Mouse (Mus musculus) neutrophil, adult 5-6 weeks (primary cell): Measurements from ENCODE around the gene Cldn24. TPM values are rescaled to one million over a fixed set of nuclear protein-coding genes. Genes with fewer than 3 reads are reported as not detected.

Source experiments
- ATAC-seq: fragments of 151-379, 151-347 bp; 2 replicates; pipeline ENCODE4 v1.8.0; 2017; ENCODE audit warnings: mild to moderate bottlenecking, moderate TSS enrichment; ENCODE audit not compliant: insufficient number of reproducible peaks, poor library complexity, low FRiP score, severe bottlenecking; ENCODE audit errors: extremely low read depth
- total RNA-seq: library from RNA; stranded (forward); fragments of 200-1000 nt; gene quantifications from 2 replicates; pipeline ENCODE4 v1.2.3, GENCODE M21; 2017

Gene Cldn24
- total RNA-seq, 1 experiment from 2014 or later, result not detected

DNA sequence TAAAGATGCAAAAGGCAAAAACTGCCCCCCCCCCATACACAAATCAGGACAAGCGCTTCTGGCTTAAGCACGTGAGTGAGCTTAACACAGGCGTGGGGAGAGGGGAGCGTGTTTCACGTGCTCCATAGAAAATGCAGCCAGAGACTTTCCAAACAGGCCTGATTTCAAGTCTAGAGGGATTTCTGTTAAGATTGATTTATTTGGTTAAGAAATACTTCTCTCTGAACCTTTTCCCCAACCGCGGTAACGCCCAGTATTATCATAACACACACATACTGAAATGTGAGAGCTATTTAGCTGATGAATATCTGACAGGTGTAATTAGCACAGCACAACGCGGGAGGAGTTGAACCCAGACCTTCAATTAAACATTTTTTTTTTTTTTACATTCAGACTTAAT, 1.8 kb downstream of the Cldn24 start:
- no peak for ATAC-seq

DNA sequence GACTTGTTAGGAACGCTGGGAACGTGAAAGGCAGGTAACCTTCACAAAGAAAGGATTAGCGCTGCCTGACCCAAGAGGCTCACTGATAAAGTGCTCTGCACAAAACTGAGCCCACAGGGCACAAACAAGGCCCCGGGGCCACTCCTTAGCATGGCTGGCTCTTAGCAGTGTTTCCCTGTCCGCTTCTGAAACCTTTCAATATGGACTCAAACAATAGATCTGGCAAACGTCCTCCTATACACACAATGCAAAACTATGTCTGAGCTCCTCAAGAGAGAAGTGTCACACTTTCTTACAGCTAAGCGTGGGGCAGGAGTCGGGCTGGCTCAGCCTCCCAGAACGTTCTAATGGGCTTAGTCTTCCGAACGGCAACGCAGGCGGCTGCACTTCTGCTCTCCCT, 2.2 kb downstream of the Cldn24 start, which contains the start of gene Cldn22:
Gene Cldn22 (plus strand): TSS at position 301 of the 400 bp plus-strand sequence.
- no peak for ATAC-seq

DNA sequence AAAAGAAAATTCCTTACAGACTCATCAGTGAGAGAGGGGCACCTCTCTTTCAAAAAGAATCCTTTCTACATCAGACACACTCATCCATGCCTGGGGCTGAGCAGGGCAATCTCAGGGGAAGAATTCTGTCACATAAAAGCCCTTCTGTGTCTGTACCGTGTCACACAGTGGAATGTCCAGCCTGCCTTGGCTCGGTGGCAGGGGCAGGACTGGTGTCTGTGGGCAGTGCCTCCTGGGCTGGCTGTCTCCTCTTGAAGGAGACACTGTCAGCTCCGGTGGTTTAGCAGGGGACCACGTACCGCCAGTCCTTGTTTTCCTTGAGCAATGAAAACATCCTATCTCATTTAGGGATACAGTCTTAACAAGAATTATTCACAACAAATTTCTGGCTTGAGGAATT, 3.7 kb downstream of the Cldn24 start:
- ATAC-seq, result no peak

DNA sequence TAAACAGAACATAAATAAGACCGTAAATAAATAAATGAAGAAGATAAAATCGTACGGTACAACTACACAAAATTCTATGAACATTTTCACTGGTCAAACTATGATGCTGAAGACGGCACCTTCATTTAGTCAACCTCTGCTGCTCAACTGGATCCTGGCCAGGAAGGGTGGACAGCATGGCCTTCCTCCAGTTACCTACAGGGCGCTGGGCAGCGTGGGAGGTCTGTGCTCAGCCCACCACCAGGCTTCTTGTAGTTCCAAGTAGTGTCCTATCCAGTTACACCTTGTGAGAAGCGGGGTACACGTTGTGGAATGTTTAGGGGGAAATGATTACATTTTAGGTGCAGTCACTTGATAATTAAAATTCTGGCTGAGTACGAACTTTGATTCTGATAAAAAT, 5.0 kb downstream of the Cldn24 start:
- no peak for ATAC-seq

DNA sequence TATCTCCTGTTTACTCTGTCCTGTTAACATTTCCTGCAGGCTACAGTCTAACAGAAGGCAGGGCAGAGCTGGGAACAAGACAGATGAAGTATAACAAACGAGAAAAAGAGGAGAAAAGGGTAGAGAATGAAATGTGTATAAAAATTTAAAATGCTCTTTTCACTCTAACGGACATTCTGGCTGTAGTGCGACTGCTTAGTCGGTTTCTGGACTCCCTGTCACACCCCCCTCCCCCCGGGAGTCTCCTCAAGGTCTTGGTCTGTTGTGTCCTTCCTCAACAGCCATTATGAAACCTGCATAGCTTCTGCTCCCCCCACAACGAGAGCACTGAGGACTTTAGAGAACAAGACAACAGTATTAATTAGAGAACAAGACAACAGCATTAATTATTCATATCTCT, 10.7 kb downstream of the Cldn24 start:
- ATAC-seq, result no peak

DNA sequence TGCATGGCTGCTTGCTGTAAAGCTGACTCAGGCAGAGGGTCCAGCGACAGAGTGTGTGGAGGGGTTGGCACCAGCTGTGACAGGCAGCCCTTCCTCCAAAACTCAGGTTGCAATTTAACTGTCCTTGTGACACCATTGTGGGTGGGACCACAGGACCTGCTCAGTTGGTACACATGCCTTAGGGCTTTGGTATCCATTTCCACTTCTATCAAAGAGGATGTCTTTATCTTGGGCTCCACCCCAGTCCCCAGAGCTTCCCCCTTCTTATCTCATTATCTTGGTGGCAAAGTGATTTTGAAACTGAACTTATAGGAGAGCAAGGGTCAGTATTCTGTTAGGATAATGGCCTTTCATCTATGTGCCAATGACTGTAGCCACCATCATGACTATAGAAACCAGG, 12.0 kb downstream of the Cldn24 start:
- no peak for ATAC-seq

DNA sequence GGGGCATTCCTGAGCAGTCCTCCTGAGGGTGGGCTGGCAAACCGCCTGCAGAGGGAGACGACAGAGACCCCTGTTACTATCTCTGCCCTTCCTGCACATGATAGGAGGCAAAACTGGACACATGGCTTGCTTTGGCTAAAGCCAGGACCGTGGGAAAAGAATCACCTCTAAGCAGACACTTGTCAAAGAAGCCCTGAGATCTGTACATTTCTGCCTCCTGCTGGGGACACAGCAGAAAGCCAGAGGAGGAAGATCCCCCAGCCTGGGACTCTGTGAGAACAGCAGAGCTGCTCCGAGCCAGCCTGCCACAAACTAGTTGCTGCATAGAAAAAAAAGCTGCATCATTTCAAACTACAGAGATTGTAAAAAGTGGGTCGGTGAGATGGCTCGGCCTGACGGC, 21.1 kb downstream of the Cldn24 start:
- ATAC-seq, result no peak

DNA sequence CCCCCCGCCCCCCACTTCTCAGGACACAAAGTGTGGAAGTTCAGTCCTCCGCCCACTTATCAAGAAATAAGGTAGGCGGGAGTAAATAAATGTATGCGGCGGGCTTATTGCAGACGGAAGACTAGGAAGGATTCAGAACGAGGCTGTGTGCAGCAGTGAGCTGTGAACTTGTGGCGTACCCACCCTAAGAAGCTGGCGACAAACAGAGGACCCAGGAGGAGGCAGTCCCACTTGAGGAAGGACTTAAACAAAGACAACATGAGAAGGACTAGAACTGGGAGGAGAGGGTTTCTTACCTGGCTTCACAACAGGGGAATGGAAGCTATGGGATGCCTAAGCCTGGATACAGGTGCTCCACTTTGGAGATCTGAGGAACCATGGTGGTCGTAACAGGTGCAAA, 21.7 kb downstream of the Cldn24 start:
- no peak for ATAC-seq

DNA sequence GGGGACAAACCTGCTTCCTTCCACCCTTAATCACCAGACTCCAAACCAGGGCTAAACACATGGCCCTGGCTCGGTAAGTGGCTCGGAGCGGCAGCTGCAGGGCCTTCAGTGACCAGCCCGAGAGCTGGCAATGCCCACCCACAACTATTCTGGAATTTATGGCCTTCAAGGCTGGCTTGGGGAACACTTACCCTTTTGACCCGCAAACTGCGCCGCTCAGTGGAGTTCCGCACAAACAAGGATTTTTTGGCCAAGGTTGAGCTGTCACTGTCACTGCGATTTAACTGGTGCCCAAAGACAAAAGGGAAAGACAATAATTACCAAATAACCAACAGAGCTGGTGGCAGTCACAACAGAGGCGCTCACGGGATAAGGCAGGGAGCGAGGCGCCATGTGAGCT, 24.0 kb downstream of the Cldn24 start:
- no peak for ATAC-seq

DNA sequence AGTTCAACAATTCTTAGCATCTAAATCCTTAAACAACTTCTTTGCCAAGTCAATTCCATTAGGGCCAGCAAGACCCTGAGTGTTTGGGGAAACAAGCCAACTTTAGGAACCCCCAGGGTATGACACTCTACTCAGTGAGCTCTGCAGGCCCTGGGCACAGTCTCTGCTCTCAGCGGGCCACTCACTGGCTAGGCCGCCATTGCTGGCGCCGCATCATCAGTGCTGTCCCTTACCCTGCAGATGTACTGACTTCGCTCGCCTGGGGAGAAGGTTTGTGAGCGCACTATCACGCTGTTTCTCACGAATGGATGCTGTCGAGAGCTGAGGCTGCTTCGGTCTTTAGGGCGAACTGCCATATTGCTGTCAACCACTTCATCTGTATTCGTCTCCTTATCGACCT, 25.2 kb downstream of the Cldn24 start:
- no peak for ATAC-seq

DNA sequence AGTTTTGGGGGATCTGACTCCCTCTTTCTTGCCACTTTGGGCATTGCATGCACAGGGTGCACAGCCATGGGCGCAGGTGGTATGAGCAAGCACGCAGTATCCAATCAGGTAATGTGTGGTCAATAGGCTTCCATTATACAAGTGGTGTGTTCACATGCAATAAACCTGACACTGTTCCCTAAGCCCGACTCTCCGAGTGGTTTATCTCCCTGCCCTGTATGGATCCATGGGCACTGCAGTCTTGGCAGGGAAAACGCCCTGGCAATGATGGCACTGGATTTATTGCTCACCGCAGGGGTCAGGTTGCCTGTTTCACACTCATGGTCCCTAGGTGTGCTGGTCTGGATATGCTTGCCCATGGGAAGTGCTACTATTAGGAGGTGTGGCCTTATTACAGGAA, 26.0 kb downstream of the Cldn24 start:
- ATAC-seq, result no peak

DNA sequence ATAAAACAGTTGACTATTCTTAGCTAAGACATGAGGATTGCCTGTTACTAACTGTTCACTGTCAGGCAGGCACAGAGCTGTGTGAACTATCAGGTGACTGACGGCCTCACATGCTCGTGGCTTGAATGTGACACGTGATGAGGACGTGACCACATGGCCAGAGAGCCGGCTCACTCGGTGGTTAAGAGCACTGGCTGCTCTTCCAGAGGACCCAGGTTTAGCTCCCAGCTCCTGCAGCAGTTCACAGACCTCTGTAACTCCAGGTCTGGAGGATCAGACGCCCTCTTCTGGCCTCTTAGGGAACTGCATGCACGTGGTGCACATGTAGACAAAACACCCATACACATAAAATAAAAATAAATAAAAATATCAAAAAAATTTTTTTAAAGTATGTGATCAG, 27.9 kb downstream of the Cldn24 start:
- ATAC-seq, result no peak

DNA sequence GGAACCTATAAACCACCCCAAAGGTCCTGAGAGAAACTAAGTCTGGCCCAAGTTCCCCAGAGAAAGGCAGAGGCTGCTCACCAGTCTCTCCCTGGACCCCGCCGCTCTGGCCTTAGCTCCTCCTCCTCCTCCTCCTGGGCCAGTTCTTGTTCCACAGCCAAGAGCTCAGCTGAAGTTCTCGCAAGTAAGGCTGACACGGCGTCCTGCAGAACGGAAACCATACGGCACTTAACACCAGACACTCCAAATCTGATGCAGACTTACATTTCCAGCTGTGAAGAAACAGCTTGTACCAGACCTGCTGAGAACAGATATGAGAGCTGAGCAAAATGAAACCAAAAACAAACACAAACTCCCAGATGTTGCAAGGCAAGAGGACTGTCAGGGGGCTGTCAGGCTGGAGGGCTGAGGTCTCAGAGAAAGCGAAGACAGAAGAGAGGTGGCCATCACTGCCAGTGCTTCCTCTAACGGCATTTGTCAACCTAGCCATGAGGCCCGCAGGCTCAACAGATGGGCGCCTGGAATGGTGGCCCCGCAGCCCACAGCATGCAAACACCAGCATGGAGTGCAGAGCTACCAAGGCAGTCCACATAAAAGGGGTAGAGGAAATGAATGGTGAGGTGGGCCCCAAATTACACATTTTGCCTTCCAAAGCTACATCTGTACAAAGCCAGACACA, 30.0 kb downstream of the Cldn24 start:
- 0 out of 2 replicates have a peak, but pooled peaks have one; percentile 11 for ATAC-seq

DNA sequence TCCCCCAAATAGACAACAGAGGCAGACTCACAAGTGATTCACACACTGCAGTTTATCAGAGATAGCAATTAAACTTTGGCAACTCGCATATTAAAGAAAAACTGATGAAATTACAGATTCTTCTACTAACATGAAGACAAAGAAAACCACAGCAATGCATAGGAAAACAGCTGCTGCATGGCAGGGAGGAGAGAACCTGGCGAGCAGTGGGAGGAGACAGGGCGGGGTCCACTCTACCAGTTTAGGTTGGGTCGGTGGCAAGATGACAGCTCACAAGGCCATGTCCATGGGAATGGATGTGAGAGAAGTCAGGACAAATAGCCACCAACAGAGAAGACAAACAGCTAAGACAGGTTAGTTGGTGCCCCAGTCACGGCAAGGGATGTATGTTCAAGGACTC, 30.8 kb downstream of the Cldn24 start:
- no peak for ATAC-seq

DNA sequence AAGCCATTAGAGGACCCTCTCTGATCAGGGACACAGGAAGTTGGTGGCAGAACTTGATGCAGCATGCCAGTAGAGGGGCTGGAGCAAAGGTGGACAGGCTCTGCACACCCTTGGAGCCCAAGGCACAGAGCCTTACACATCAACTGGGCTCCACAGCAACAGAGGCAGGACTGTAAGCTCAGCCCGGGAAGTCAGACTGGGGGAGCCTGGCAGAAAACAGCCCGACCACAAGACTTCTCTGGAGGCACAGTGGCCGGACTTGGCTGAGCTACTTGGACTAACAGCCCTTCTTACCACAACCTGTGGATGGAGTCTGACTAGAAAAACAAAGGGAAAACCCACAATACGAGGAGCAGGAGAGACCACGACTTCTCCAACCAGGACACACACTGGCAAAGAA, 31.4 kb downstream of the Cldn24 start:
- no peak for ATAC-seq

DNA sequence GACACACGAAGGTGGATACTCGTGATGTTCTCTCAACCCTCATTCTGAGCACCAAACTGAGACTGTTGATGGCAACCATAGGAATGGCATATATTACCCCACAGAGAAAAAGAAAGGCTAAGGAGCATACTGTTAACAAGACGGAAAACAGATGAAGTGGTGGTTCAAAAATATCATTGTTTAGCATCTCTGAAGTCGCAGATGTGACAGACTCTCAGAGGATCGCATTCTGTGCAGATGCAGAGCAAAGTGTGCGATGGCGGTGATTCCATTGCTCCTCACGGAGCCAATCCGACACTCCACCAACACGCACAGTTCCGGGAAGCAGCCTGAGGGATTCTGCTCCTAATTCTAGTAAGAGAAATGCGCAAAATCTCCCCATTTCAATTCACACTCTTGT, 37.3 kb downstream of the Cldn24 start:
- ATAC-seq, result no peak

DNA sequence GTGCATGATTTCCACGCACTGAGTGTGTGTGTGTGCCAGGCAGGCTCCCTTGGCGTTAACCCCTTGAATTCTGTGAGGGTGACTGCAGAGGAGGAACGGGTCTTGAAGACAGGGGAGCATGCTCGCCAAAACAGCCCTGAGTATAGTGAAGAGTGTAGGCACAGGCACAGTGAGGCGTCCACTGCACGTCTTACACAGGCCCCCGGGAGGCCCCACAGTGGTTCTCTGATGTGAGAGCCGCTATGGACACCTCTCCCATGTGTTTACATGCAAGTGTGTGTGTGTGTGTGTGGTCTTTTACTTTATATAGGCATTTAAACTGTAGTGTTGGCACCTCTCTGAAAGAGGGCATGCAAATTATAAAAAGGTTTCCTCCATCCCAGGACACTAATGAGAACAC, 44.6 kb downstream of the Cldn24 start:
- no peak for ATAC-seq

DNA sequence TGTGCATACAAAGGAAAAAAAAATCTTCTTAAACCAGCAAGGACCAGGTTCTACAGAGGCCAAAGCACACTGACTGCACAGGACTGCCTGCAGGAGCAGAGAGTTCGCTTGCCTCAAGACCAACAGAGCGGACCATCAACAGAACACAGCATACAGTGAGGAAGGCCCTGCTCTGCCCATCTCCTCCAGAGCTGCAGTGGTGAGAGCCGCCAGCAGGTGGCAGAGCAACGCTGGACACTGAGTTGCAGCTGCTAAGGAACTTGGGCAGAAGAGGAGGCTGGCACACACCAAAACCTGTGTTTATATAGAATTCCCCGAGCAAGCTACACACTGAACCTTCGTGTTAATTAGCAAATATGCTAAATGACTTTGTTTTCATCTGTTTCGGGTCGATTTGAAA, 45.1 kb downstream of the Cldn24 start:
- ATAC-seq, result peak; percentile 86
